Mouse (Mus musculus): ENCODE measurements around the gene Slc9a9. TPM values are rescaled to one million over a fixed set of nuclear protein-coding genes. Genes with fewer than 3 reads are reported as not detected.
A peak's percentile ranks its signal among the peaks of the same experiment; 100 is the strongest.

Gene Slc9a9
- total RNA-seq, 2 experiments from 2014 or later: 19.1 to 20.8 TPM

DNA sequence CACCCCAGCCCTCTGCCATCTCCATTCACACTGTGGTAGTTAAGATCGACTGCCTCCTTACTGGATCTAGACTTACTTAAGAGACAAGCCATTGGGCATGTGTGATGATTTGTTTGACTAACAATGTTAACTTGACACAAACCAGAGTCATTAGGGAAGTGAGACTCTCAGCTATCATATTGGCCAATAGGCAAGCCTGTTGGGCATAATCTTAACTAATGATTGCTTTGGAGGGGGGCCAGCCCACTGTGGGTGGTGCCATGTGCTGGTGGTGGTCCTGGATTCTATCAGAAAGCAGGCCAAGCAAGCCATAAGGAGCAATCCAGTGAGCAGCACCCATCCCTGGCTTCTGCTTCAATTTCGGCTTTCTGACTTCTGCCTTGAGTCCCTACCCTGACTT lies 398.8 kb downstream of the Slc9a9 start:
- peak; percentile 47 for ATAC-seq (ENCODE audit: poor library complexity, severe bottlenecking)

DNA sequence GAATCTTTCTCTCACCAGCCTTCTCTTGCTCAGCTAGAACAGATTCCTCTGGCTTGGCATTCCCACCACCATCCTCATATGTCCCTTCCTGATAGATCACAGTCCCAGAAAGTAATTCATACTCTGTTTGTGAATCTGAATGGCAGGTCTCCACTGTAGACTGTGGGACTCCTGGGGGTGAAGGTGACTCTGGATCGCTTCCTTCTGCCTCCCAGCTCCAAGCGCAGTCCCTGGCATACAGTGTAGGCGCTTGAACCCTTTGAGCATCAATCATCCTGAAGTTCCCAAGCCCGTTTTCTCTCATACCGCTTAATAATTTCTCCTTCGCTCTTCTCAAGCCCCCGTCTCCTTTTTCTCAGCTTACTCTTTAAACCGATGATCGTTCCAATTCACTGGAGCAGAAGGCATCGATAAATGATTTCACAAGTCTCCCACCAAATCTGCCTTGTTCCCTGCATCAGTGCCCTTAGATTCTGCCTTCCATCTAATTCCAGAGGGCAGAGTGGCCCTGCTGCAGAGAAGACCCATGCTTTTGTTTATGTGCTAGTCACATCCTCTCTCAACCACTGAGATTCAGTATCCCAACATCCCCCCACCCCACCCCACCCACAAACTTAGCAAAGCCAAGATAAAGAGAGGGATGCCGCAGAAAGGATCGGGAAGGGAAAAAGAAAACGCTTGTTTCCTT lies 401.3 kb downstream of the Slc9a9 start:
- no peak for ATAC-seq (ENCODE audit: poor library complexity, severe bottlenecking)

DNA sequence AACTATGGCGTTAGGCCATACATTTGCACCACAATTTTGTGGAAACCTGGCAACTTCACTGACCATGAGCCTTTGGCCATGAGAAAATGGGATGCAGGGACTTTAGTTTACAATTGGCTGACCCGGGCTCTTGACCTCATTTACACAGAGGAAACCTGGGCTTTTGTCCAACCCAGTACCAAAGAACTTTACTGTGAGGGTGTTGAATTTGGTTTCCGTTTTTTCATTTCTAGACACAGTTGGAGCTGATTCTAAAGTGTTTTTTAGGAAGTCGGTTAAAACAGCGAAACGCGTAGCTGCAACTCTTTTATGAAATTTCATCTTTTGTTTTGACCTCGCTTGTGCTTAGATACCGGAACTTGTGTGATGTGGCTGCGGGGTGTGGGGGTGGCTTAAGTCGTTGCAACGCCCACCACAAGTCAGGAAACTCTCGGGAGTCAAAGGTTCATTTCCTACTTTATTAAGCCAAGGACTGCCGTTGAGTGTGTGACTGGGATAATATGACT lies 402.8 kb downstream of the Slc9a9 start:
- peak; percentile 89 for ATAC-seq (ENCODE audit: poor library complexity, severe bottlenecking)

DNA sequence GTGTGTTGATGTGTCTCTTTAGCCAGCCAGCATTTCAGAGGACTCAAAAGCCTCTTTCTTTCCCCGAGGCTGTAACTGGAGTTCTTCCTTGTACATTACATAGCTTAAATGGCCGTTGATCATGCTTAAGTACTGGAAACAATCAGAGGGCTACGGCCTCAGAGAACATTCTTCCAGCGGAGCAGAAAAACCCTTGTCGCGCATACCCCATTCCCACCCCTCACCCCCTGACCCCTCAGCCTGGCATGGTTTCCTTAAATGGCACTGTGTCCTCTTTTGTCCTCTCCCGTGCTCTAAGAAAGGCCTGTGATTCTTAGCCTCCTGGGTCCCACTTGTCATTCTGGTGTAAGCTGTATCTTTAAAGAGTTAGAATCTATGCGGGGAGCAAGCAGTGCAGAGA lies 404.0 kb downstream of the Slc9a9 start:
- ATAC-seq (ENCODE audit: poor library complexity, severe bottlenecking): no peak

DNA sequence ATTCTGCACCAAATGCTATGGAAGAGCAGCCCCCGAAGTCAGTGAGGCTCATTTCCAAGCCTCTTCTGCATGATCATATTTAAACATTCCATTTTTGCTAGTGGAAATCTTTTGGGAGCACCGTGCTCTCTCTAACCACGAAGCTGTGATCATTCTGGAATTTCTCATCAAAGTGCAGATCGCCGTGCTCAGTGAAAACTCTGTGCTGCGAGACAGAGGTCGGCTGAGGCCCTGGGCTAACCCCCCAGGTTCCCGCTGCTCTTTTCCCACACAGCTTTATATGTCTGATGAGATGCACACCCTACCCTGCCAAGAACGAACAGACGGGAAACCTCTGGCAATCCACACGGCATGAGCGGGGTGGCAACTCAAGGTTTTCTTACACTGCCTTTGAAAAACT lies 406.1 kb downstream of the Slc9a9 start:
- ATAC-seq (ENCODE audit: poor library complexity, severe bottlenecking): no peak

DNA sequence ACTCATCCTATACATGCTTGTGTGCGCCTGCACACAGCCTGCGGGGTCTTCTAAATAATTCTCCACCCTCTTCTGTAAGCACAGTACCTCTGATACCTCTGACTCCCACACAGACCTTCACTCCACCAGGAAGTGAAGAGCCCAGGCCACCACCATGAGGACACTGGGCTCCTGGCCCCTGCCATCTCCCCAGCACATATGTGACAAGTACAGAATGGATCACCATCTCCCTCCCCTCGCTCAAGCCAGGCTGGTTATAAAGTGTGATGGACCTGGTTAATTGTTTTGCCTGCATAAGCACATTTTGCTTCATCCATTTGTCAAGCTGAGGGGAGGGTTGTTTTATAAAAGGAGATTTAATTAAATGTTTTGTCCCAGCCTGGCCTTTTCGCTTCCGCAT lies 408.2 kb downstream of the Slc9a9 start:
- ATAC-seq (ENCODE audit: poor library complexity, severe bottlenecking): no peak

DNA sequence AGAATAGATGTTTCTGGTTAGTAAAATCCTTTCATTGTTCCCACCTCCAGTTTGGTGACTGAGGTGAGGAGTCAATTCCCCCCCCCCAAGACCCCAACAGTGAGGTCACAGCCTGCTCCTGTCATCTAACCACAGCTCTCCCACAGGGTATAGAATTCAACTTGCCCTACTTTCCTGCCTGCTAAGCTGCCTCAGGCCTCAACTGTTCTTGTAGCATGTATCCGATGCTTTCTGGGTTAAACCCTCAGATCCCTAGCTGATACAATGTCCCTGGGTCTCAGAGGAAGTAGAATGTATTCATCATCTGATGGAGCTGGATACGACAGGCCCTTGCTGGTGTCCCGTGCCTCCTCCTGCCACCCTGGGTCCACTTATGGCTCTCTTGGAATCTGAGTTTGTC lies 408.9 kb downstream of the Slc9a9 start:
- no peak for ATAC-seq (ENCODE audit: poor library complexity, severe bottlenecking)

DNA sequence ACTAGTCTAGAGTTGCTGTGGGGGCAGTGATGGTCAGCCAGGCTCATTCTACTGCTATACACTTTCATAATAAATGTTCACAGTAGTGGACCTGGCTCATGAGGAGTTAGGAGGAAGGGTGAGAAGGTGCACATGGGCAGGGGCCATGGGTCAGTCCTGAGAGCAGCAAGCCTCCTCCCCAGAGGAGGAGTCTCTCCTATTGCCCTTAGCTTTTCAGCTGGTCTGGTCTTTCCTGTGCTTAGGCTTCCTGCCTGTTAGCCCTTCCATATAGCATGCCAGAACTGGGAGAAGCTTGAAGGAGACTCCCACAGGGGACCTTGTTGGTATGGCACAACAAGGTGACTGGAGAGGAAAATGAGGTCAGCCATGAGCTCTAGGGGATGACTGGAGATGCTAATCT lies 410.2 kb downstream of the Slc9a9 start:
- ATAC-seq (ENCODE audit: poor library complexity, severe bottlenecking): no peak

DNA sequence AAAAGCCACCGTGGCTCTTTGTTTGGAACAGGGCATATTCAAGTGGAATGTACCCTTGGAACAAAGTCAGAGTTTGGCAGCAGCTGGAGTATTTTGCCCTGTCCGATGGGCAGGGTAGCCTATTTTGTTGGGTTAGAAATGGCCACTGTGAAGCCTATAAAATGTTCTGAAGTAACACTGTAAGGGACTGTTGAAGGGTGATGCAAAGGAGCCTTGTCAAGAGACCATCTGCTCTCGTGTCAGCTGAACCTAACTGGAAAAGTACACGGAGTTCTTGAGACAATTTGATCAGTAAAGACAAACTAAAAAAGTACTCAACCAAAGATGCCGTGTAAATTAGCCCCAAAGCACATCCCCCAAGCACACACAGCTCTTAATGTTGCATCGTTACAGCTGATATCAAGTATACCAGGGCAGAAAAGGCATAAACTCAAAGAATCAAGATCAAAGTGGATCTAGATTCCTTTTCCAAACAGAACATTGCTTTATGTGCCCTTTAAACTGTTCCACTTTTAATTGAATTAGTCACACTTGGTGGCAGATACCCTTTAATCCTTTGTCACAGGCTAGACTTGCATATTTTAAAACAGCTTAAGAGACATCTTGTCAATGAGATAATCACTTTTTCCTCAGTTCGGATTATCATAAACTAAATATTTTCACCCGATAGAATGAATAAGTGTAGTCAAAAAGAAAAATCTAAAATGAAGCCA lies 416.6 kb downstream of the Slc9a9 start:
- ATAC-seq (ENCODE audit: poor library complexity, severe bottlenecking): no peak

DNA sequence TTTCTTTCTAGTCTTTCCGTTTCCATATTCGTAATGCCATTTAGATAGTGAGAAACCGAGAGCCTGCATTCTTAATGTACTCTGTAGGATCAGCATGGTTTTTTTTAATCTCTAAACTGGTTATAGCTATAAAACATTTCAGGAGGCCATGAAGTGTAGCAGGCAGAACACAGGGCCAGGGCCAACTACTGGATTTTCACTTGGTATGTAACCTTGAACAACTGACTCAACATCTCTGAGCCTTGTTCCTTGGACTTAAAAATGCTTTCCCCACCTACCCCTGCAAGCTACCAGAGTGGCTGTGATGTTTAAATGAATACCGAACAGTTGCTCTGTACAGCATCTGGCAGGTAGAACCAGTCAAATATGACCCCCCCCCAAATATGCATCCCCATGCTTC lies 418.5 kb downstream of the Slc9a9 start:
- ATAC-seq (ENCODE audit: poor library complexity, severe bottlenecking): no peak

DNA sequence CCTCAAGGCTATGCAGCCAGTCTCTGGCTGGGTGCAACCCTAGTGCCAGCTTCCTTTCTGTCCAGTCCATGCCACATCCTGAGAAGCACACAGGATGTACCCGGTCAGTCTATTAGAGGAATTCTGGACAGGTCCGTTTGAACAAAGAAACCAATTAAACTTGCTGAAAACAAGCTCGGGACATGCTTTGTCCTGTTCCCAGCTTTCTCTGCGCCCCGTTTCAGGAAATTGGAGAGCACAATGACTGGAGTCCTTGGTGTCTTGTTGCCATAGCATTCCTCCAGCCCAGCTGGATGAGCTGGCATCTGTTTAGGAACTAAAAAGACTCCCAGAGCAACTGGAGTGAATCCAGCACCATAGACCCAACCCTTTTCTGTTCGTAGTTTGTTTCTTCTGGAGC lies 419.3 kb downstream of the Slc9a9 start:
- ATAC-seq (ENCODE audit: poor library complexity, severe bottlenecking): no peak

DNA sequence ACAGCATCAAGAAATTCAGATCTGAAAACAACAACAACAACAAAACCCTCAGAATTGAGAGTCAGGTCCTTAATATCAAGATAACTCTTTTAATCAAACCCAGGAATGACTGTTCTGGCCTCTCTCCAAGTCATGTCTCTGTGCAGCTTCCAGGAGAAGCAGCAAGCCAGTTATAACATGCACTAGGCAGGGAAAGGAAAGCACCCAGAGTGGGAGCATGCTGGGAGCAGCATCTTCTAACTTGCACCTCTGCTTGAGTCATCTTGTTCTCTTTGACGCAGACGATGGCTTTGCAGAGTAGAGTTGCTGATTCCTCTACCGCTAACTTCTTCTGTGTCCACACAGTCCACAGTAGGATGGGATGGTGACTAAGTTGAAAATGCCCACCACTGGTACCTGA lies 426.8 kb downstream of the Slc9a9 start:
- ATAC-seq (ENCODE audit: poor library complexity, severe bottlenecking): no peak

DNA sequence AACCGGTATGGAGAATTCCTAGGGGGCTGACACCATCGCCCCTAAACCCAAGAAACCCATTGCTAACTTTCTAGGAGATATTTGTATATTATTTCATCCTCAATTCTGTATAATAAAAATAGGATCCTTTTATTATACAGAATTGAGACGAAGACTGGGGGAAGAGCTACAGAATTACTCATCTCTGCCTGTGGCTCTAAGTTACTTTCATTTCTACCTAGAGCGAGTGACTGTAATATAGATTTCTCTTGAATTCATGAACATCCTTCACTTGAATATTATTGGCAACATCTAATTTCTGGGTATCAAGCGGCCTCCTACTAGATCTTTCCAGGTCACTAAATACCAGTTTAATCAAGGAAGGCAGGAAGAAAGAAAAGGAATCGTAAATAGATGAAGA lies 436.1 kb downstream of the Slc9a9 start:
- ATAC-seq (ENCODE audit: poor library complexity, severe bottlenecking): no peak

DNA sequence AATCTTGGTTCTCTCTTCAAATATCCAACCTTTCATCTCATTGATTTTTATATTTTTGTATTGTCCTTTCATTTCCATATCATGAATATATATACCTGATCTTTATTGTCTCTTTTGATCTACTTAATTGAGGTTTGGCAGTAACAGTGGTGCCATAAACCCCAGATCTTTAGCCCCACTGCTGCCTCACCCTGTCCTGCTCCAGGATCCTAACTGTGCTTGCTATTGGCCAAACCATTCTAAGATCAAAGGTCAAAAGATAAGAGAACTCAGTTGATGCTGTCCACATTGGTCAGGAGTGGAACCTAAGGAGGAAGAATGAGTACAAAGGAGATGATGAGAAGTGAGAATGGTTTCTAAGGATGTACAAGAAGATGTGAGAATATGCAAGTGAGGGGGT lies 440.1 kb downstream of the Slc9a9 start:
- ATAC-seq (ENCODE audit: poor library complexity, severe bottlenecking): no peak

DNA sequence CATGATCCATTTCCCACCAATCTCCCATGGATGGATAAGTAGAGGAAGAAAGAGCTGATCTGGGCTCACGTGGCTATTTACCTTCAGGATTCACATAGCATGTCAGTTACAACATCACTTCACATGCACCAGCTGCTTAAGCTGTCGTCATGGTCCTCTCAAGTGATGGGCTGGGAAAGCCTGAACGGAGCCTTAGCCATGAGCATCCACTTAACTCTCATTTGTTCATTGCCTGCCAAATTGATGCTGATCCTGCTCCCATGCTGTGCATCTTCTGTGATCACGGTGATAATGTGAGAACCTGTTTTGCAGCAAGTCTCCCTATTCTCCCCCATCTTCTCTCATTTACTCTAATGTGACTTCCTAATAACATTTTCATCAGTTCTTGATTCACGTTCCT lies 441.1 kb downstream of the Slc9a9 start:
- no peak for ATAC-seq (ENCODE audit: poor library complexity, severe bottlenecking)

DNA sequence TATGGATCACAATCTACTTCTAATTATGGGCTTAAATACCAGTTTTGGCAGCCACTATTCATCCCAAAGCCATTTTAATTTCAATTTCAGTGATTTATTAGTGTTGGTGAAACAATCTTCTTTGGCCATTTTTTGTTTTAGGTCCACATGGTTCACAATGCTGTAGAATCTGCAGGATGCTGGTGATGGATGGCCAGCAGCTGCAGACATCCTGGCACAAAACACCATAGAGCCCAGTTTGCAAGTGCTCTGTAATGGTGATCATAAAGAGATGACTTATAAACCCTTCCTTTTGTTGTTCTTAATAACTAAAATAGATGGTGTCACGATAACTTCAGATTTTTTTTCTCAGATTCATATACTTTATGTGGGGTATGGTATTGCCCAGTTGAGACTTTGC lies 442.0 kb downstream of the Slc9a9 start:
- ATAC-seq (ENCODE audit: poor library complexity, severe bottlenecking): no peak

DNA sequence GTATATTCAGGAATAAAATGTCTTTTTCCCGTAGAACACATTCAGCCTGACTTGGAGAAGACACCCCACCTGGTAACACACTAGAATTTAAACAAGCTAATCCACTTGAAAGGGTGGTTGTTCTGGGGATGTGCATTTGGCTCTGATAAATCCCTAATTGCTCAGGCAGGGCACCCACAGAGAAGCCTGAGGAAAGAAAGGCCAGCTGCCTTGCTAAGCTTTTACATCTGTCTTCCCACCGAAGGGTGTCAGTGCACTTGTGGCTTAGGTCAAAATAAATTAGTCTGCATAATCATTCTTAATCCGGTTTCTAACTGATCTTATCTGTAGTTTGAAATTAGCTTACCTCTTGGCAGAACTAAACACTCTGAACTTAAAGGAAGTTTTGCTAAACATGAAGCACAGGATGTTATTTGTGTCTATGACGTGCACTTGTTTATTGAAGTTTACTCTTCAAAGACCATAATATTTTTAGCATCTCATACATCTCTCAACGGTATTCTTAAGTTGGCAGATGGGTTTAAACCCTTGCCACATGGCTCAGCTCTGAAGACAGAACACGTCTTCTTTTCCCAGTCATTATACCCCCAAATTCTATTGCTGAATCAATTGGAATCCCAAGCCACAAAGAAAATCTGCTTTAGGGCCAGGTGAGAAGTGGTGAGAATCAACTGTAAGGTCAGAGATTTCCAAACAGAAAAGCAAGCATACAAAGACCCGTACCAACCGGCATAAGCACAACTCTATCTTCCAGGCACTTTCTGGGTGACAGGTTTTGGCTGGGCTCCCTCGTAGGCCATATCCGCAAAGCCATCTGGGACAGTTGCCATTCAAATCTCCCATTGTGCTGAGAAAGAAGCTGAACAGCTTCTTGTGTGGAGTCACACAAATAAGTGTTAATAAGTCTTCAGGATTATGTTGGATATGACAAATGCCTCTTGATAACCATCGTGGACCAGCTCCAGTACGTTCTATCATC lies 443.7 kb downstream of the Slc9a9 start:
- ATAC-seq (ENCODE audit: poor library complexity, severe bottlenecking): no peak

DNA sequence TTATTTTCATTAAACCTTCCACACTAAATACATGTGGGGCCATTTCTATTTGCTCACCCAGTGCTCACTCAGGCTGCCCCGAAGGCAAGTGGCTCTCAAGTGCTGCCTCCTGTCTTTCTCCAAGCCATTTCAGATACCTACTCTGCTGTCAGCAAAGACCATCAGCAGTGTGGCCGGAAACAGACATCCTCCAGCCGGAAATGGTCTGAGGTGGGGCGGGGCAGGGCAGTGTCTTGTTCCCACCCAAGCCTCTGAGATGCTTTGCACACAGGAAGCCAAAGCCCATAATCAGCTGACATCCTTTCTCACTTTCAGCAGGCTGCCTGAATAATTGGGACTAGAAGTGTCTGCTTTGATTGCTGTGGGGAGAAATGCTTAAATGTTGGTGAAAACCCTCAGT lies 450.4 kb downstream of the Slc9a9 start:
- peak; percentile 93 for ATAC-seq (ENCODE audit: poor library complexity, severe bottlenecking)

DNA sequence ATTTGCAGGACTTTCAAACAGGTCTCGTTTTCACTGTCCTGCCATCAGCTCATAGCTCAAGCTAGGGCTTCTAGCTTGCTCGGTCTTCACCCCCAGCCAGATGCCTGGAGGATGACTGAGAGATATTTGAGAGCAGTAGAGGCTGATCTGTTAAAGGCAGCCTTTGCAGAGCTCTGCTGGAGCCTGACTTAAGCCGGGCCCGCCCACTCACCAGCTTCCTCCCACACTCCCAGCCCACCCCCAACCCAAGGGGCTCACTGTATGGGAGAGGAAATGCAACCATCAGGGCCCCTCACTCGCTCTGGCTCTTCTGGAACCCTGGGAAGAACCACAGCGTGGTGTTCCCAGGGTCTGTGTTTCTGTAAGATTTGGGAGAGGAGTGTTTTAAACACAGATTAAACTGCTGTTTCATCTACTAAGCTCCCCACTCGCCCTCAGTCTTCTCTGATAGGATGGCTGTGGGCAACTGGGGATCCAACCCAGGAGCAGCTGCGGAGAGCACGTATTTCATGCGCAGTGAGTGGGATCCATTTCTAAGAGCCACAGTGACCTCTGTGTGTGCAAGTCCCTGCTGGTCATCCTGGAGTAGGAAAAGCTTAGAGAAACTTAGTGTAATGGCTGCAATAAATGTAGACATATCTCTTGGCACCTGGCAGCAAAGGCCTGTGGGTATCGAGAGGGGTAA lies 451.6 kb downstream of the Slc9a9 start:
- no peak for ATAC-seq (ENCODE audit: poor library complexity, severe bottlenecking)

DNA sequence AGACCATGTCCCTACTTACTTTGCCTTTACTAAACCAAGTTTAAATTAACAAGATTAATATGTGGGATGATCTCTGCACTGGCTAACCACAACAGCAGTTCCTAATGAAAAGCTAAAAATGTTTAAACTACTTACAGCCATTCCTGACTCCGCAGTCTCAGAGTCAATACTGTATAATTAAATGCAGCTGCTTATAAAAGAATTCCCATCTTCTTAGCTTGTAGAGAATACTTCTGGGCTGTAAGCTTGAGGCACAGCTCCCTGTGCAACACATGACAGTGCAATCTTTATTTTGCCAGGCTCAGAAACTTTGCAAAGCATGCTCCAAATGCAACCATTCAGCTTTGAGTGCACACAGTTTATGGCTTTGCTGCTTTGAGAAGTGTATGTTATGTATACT lies 456.0 kb downstream of the Slc9a9 start:
- no peak for ATAC-seq (ENCODE audit: poor library complexity, severe bottlenecking)

DNA sequence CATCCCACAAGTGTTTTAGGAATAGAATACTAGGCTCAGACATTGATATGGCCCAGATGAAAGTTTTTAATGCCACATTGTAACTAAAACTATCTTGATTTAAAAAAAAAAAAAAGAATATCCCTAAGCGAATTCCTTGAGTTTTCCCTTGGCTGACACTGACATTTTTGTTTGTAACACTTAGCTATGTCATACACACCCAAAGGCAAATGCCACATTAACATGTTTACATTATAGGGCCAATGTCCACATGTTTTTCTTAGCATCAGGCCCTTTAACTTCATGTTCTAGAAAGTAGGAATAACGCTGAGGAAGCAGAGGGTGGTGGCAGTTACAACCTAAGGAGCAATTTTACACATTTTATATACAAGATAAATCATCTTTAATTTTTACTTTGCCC lies 458.1 kb downstream of the Slc9a9 start:
- ATAC-seq (ENCODE audit: poor library complexity, severe bottlenecking): no peak

Data from megakaryocyte, adult 5-6 weeks (primary cell).